Mouse (Mus musculus) CH12.LX (cell line): ENCODE measurements around the gene Hspa4l.
A peak's percentile ranks its signal among the peaks of the same experiment; 100 is the strongest.

Experiments
- CTCF ChIP-seq, 2 experiments: IDR thresholded peaks in 1 of 2; conservative IDR thresholded peaks in 1 of 2; 2 replicates each; pipeline ENCODE4 v1.5.1; 2011 to 2012; ENCODE audit warnings: low read depth in 2 of 2, low read length in 2 of 2, improper control_type of control experiment in 1 of 2, inconsistent platforms in 1 of 2, mild to moderate bottlenecking in 1 of 2, moderate library complexity in 1 of 2
- EP300 ChIP-seq: IDR thresholded peaks from 2 replicates; pipeline ENCODE4 v1.6.1; 2011; ENCODE audit warnings: low read length, improper control_type of control experiment
- GABPA ChIP-seq: IDR thresholded peaks from 2 replicates; pipeline ENCODE4 v1.6.1; 2012; ENCODE audit warnings: low read depth, low read length, improper control_type of control experiment, inconsistent platforms; ENCODE audit not compliant: insufficient replicate concordance
- HCFC1 ChIP-seq: IDR thresholded peaks from 2 replicates; pipeline ENCODE4 v1.6.1; 2012; ENCODE audit warnings: low read depth, mild to moderate bottlenecking, inconsistent platforms, low read length, improper control_type of control experiment
- MAX ChIP-seq: IDR thresholded peaks from 2 replicates; pipeline ENCODE4 v1.6.1; 2011; ENCODE audit warnings: low read length, improper control_type of control experiment
- POLR2A ChIP-seq: IDR thresholded peaks from 2 replicates; pipeline ENCODE4 v1.6.1; 2011; ENCODE audit warnings: low read depth, mild to moderate bottlenecking, improper control_type of control experiment, low read length
- UBTF ChIP-seq: IDR thresholded peaks from 2 replicates; pipeline ENCODE4 v1.6.1; 2012; ENCODE audit warnings: low read depth, mild to moderate bottlenecking, inconsistent platforms, low read length, improper control_type of control experiment, moderate library complexity

DNA sequence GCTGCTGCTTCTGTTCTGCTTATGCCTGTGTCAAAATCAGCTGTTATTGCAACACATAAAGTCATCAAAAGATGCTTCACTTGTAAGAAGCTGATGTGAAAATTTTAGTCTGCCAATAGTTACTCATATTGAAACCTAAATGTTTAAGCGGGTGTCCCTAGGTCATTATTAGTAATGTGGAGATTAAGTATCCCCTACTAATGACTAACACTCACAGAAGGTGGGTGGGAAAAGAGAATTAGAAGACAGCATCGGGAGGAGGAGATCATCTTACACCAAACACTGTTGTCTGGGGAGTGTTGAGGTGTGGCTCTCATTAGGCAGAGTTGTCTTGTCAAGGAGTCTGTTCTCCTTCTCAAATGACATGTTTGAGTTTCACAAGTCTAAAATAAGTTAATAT is 62.6 kb downstream of the Hspa4l start:
- no peak for TF ChIP-seq GABPA
- no peak for TF ChIP-seq POLR2A
- TF ChIP-seq CTCF (conservative IDR thresholded peaks at IDR 0.05 in 1 of 2, IDR thresholded peaks at IDR 0.05 in 1 of 2; ENCODE audit: low read depth in 2 of 2, low read length in 2 of 2): no peak
- TF ChIP-seq HCFC1: no peak
- peak; percentile 54; the same call in 1 of the 2 replicates for TF ChIP-seq EP300
- no peak for TF ChIP-seq MAX
- TF ChIP-seq UBTF: no peak
